Mouse (Mus musculus) hindbrain, embryonic 11.5 days (tissue): ENCODE measurements around the gene Meaf6. TPM values are rescaled to one million over a fixed set of nuclear protein-coding genes. Genes with fewer than 3 reads are reported as not detected.

Experiments used
- ATAC-seq: fragments of 200-750 bp; cut with Nextera tagmentation; 2 replicates; pipeline ENCODE4 v1.8.0; 2017; ENCODE audit warnings: mild to moderate bottlenecking, moderate TSS enrichment, moderate library complexity; ENCODE audit not compliant: low FRiP score
- DNase-seq: peaks from one replicate; pipeline ENCODE4 v3.0.0-alpha.2; 2015; ENCODE audit warnings: low spot score
- H3K27ac ChIP-seq: fragments of 300-500 bp; sonication (generic); 2 replicates; pipeline ENCODE4 v1.5.1; 2014; ENCODE audit warnings: mild to moderate bottlenecking, low read depth, low read length
- H3K27me3 ChIP-seq: fragments of 300-500 bp; sonication (generic); 2 replicates; pipeline ENCODE4 v1.6.1; 2014; ENCODE audit warnings: mild to moderate bottlenecking, low read length, moderate library complexity, mixed read lengths; ENCODE audit not compliant: control insufficient read depth, insufficient read depth
- H3K36me3 ChIP-seq: fragments of 300-500 bp; sonication (generic); 2 replicates; pipeline ENCODE4 v1.6.1; 2014; ENCODE audit warnings: mild to moderate bottlenecking, low read length, moderate library complexity, mixed read lengths; ENCODE audit not compliant: control insufficient read depth, insufficient read depth
- H3K4me1 ChIP-seq: fragments of 300-500 bp; sonication (generic); replicated peaks from 2 replicates; pipeline ENCODE4 v1.6.1; 2014; ENCODE audit warnings: low read length, mixed read lengths; ENCODE audit not compliant: control insufficient read depth, insufficient read depth
- H3K4me2 ChIP-seq: fragments of 300-500 bp; sonication (generic); replicated peaks from 2 replicates; pipeline ENCODE4 v1.6.1; 2014; ENCODE audit warnings: mild to moderate bottlenecking, low read depth, low read length
- H3K4me3 ChIP-seq: fragments of 300-500 bp; sonication (generic); 2 replicates; pipeline ENCODE4 v1.5.1; 2014; ENCODE audit warnings: low read depth, low read length
- H3K9ac ChIP-seq: fragments of 300-500 bp; sonication (generic); 2 replicates; pipeline ENCODE4 v1.6.1; 2014; ENCODE audit warnings: low read depth, low read length
- H3K9me3 ChIP-seq: fragments of 300-500 bp; sonication (generic); 2 replicates; pipeline ENCODE4 v1.6.1; 2016; ENCODE audit warnings: low read length; ENCODE audit not compliant: control insufficient read depth
- WGBS: fragments of 180-500 bp; shearing (Covaris S2); extraction: QIAGEN DNeasy Blood & Tissue Kit; methylation state at CpG from one replicate; pipeline ENCODE4 v1.1.7; 2014; 5-methylcytosine and 5-hydroxymethylcytosine counted together
- polyA plus RNA-seq: library from polyadenylated mRNA; unstranded; fragments of >200 nt; fragmentation: Nextera tagmentation; extraction: Ambion mirVana; gene quantifications from 2 replicates; pipeline ENCODE4 v1.2.1, GENCODE M21; 2014

The Meaf6 gene
- polyA plus RNA-seq, 1 experiment from 2014 or later = 122 TPM

DNA sequence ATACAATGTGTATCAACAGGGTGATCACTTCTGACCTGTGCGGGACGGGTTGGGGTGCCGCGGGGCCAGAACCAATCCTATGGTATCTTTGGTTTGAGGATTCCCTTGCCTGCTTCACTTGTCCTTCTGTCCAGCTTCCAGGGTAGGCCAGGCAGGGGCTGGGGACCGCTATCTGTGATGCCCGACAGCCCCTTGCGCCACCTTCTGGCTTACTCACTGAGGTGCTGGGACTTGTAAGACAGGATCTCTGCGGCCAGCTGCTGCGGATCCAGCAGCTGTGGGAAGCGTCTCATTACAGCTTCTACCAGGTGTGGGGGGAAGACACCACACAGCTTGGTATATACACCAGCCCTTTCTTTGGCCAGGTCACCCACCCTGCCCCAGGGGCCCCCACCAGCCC is 34.1 kb downstream of the Meaf6 start:
- peaks cover 7% of the 10 kb centered on the region for H3K4me1 ChIP-seq
- no peak overlapping the region for H3K27ac ChIP-seq
- no peak overlapping the region for H3K4me2 ChIP-seq
- H3K36me3 ChIP-seq = no peaks in the 10 kb centered on the region
- ATAC-seq (no peak), DNase-seq (peak; percentile 55)
- no peak overlapping the region for H3K4me3 ChIP-seq
- H3K9me3 ChIP-seq = no peaks in the 10 kb centered on the region
- WGBS = 29% methylated on average over 10 of the region's 10 CpGs
- no peaks in the 10 kb centered on the region for H3K27me3 ChIP-seq
- no peak overlapping the region for H3K9ac ChIP-seq

- H3K27me3 ChIP-seq = no peaks in the 10 kb centered on the region
- no peaks in the 10 kb centered on the region for H3K36me3 ChIP-seq
- no peak overlapping the region for H3K4me2 ChIP-seq
- WGBS = 91% methylated on average over 11 of the region's 11 CpGs
- H3K9ac ChIP-seq = no peak overlapping the region
- ATAC-seq = no peak
- H3K27ac ChIP-seq = no peak overlapping the region
- H3K9me3 ChIP-seq = no peaks in the 10 kb centered on the region
- H3K4me1 ChIP-seq = peaks cover 9% of the 10 kb centered on the region
- no peak overlapping the region for H3K4me3 ChIP-seq
- no peak for DNase-seq
Measured at GRCm38 (mm10) chr4:125119721-125120120, 34.8 kb downstream of the Meaf6 start.

GRCm38 (mm10) chr4:125122431-125123278 is 37.7 kb downstream of the Meaf6 start:
- no peak overlapping the region for H3K27ac ChIP-seq
- DNase-seq (no peak), ATAC-seq (no peak)
- no peak overlapping the region for H3K4me2 ChIP-seq
- WGBS = 24% methylated on average over 16 of the region's 16 CpGs
- peaks cover 5% of the 10 kb centered on the region; the same call in 1 of the 2 replicates for H3K27me3 ChIP-seq
- no peak overlapping the region; the same call in 1 of the 2 replicates for H3K9ac ChIP-seq
- no peak overlapping the region for H3K4me3 ChIP-seq
- H3K9me3 ChIP-seq = no peaks in the 10 kb centered on the region
- H3K36me3 ChIP-seq = no peaks in the 10 kb centered on the region
- H3K4me1 ChIP-seq = peaks cover 9% of the 10 kb centered on the region

DNA sequence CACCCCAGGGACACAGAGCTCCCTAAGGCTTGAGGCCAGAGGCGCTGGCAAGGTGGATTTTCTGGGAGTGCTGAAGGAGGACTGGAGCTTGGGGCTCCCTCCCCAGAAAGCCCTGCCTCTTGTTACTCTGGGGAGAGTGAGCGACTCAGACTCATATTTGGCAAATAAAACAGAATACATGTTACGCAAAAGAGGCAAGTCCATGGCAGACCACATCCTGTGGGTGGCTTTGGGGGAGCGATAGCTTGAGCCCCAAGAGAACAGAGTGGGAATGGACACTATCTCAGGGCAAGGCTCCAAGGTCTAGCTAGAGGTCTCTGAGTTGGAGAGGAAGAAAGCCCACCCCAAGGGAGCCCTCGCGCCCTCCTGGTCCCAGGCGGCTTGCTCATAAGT is 38.3 kb downstream of the Meaf6 start:
- 74% methylated on average over 7 of the region's 7 CpGs for WGBS
- Histone ChIP-seq H3K36me3 (no peaks in the 10 kb centered on the region), H3K4me1 (peaks cover 9% of the 10 kb centered on the region), H3K27me3 (peaks cover 5% of the 10 kb centered on the region; the same call in 1 of the 2 replicates), H3K4me2 (no peak overlapping the region), H3K9me3 (no peaks in the 10 kb centered on the region), H3K9ac (no peak overlapping the region), H3K4me3 (no peak overlapping the region), H3K27ac (no peak overlapping the region)
- DNase-seq (no peak), ATAC-seq (no peak)

GRCm38 (mm10) chr4:125124424-125125209 is 39.7 kb downstream of the Meaf6 start:
- H3K4me1 ChIP-seq = peaks cover 9% of the 10 kb centered on the region
- H3K9me3 ChIP-seq = no peaks in the 10 kb centered on the region
- H3K36me3 ChIP-seq = no peaks in the 10 kb centered on the region
- H3K27me3 ChIP-seq = peaks cover 8% of the 10 kb centered on the region; the same call in 1 of the 2 replicates
- no peak for ATAC-seq
- H3K9ac ChIP-seq = no peak overlapping the region
- 51% methylated on average over 7 of the region's 7 CpGs for WGBS
- H3K4me2 ChIP-seq = no peak overlapping the region
- no peak overlapping the region for H3K27ac ChIP-seq
- no peak for DNase-seq
- no peak overlapping the region for H3K4me3 ChIP-seq

DNA sequence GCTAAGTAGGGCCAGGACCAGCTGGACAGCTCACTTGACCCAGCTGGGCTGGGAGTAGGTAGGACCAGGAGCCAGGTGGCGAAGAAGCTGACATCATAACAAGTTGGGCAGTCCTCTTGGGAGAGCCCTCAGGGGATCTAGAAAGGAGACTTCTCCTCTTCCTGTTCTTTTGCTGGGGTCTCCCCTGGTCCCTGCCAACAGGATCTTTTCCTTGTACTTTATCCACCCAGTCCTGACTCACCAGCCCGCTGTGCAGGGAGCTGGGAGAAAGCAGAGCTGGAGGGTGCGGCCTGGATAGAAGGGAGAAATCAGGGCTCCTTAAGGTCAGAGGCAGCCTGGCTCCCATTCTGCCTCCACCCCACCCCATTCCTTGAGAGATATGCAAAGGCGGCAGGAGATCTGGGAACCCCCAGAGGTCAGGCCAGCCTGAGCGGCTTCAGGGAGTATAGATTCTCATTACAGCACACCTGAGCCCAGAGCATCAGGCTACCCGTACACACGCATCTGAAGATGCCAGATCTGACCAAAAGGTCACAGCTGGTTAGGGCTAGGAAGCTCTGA is 40.5 kb downstream of the Meaf6 start:
- Histone ChIP-seq H3K4me3 (no peak overlapping the region), H3K27me3 (peaks cover 8% of the 10 kb centered on the region; the same call in 1 of the 2 replicates), H3K9ac (no peak overlapping the region), H3K4me2 (no peak overlapping the region), H3K9me3 (no peaks in the 10 kb centered on the region), H3K27ac (no peak overlapping the region), H3K36me3 (no peaks in the 10 kb centered on the region), H3K4me1 (peaks cover 9% of the 10 kb centered on the region)
- 61% methylated on average over 7 of the region's 7 CpGs for WGBS
- DNase-seq (no peak), ATAC-seq (no peak)

DNA sequence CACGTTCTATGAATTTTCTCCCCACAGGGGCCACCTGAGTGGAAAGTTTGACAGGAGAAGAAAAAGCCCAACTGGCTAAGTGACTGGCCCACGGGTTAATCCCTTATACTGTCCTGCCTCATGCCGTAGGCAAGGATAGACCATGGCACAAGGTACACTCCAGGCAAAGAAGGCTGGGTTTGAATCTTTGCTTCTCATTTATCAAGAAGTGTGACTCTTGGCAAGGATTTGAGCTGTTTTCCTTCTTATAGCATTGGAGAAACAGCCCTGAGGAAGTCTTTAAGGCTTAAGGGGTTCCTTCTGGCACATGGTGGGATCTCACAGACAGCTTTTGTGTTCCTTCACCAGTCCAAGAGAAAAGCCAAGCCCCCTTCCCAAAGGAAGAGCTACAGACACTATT is 41.3 kb downstream of the Meaf6 start:
- ATAC-seq (no peak), DNase-seq (no peak)
- H3K4me1 ChIP-seq = peaks cover 9% of the 10 kb centered on the region
- peaks cover 8% of the 10 kb centered on the region; the same call in 1 of the 2 replicates for H3K27me3 ChIP-seq
- H3K27ac ChIP-seq = no peak overlapping the region
- H3K9ac ChIP-seq = no peak overlapping the region
- H3K4me3 ChIP-seq = no peak overlapping the region
- 91% methylated on average over 3 of the region's 3 CpGs for WGBS
- no peaks in the 10 kb centered on the region for H3K9me3 ChIP-seq
- no peak overlapping the region for H3K4me2 ChIP-seq
- H3K36me3 ChIP-seq = no peaks in the 10 kb centered on the region

DNA sequence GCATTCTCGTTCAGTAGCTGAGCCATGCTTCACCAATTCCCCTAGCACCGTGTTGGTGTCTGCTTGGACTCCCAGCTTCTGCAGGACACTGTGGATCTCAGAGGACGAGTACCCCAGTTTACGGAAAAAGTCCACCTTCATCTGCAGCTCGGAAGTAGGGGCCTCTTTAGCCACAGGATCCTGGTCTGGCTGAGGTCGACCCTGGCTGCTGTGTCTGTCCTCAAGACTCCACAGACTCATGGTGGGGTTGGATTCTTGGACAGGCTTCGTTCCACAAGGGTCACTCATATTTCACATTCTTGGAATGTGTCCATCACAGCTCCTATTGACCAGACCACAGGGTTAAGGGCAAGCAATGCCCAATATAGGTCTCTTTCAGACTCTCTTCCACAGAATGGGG is 41.8 kb downstream of the Meaf6 start:
- H3K4me2 ChIP-seq = 0 out of 2 replicates have a peak overlapping the region, but pooled peaks have one; percentile 97
- H3K9me3 ChIP-seq = no peaks in the 10 kb centered on the region
- H3K36me3 ChIP-seq = no peaks in the 10 kb centered on the region
- H3K4me1 ChIP-seq = peaks cover 9% of the 10 kb centered on the region
- H3K27ac ChIP-seq = no peak overlapping the region
- H3K27me3 ChIP-seq = peaks cover 8% of the 10 kb centered on the region; the same call in 1 of the 2 replicates
- no peak overlapping the region for H3K9ac ChIP-seq
- no peak for DNase-seq
- no peak for ATAC-seq
- WGBS = 79% methylated on average over 7 of the region's 7 CpGs
- peak overlapping the region; percentile 58 for H3K4me3 ChIP-seq
